Mouse (Mus musculus) myocyte (in vitro differentiated cells): Measurements from ENCODE around the gene Fam47e.

Experiments used
- E2F4 ChIP-seq: IDR thresholded peaks from one replicate; pipeline ENCODE4 v1.6.1; 2011; ENCODE audit warnings: mild to moderate bottlenecking, control low read depth, moderate library complexity; ENCODE audit not compliant: insufficient read depth
- MYOD1 ChIP-seq, 3 experiments: IDR thresholded peaks; one replicate each; pipeline ENCODE4 v1.6.1; 2011; ENCODE audit warnings: control low read depth in 2 of 3, low read depth in 2 of 3, mild to moderate bottlenecking in 2 of 3, moderate library complexity in 1 of 3; ENCODE audit not compliant: insufficient read length in 2 of 3, control insufficient read depth in 1 of 3
- POLR2A ChIP-seq: IDR thresholded peaks from one replicate; pipeline ENCODE4 v1.6.1; 2011; ENCODE audit warnings: low read depth, mild to moderate bottlenecking, control low read depth, moderate library complexity; ENCODE audit not compliant: insufficient read length
- TCF12 ChIP-seq: IDR thresholded peaks from one replicate; pipeline ENCODE4 v1.6.1; 2011; ENCODE audit warnings: mild to moderate bottlenecking, control low read depth; ENCODE audit not compliant: poor library complexity, insufficient read depth, severe bottlenecking
- TCF3 ChIP-seq: IDR thresholded peaks from one replicate; pipeline ENCODE4 v1.6.1; 2011; ENCODE audit warnings: low read depth, control low read depth; ENCODE audit not compliant: insufficient read length
- USF1 ChIP-seq: IDR thresholded peaks from one replicate; pipeline ENCODE4 v1.6.1; 2011; ENCODE audit warnings: low read depth, mild to moderate bottlenecking, control low read depth, moderate library complexity

GRCm38 (mm10) chr5:92602691-92603690, 48.1 kb downstream of the Fam47e start, which contains the start of gene Stbd1:
- TF ChIP-seq POLR2A = peak; percentile 85
- TF ChIP-seq E2F4 = no peak
- peak in 1 of 3 experiments; percentile 40 for TF ChIP-seq MYOD1 (IDR thresholded peaks at IDR 0.05; ENCODE audit: control insufficient read depth in 1 of 3, insufficient read length in 2 of 3, low read depth in 2 of 3)
- no peak for TF ChIP-seq TCF3
- no peak for TF ChIP-seq USF1
- no peak for TF ChIP-seq TCF12
